Mouse (Mus musculus): ENCODE measurements at regions not wholly inside any gene's neighbourhood (a gene's known extent, or its start where the extent isn't known, plus 50 kb on each side); places are given as distances from the start of the nearest gene placed in this dataset.
A peak's percentile ranks its signal among the peaks of the same experiment; 100 is the strongest.

DNA sequence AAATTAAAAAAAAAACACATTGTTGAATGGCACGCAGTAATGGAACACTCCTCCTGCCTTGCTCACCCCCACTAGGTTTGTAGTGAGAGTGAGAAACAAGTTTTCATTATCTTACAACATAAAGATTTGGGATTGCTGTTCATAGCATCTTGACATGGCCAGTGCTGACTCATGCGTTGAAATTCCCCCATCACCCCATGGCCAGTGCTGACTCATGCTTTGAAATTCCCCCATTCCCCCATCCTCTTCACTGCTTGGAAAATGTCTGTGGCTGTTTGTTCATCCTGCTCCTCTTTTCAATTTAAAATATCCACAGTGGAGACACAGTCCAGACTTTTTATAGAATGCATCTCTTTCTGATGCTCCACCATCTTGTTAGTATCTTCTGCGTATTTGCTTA lies 131.8 kb downstream of the Emx2 start:
- no peaks in the 10 kb centered on the region for H3K36me3 ChIP-seq (replicated peaks)
- 96% methylated on average over 3 of the region's 3 CpGs for WGBS
- no peak overlapping the region for H3K4me2 ChIP-seq
- no peak for ATAC-seq (ENCODE audit: low FRiP score)
- no peaks in the 10 kb centered on the region for H3K9me3 ChIP-seq
- H3K27me3 ChIP-seq, result peaks cover 44% of the 10 kb centered on the region
- H3K4me1 ChIP-seq, result peaks cover 6% of the 10 kb centered on the region
- no peak overlapping the region for H3K27ac ChIP-seq
- no peak overlapping the region for H3K9ac ChIP-seq
- no peak overlapping the region for H3K4me3 ChIP-seq (replicated peaks)

GRCm38 (mm10) chr19:59592060-59592459 lies 133.9 kb downstream of the Emx2 start:
- peaks cover 6% of the 10 kb centered on the region for H3K4me1 ChIP-seq
- WGBS, result 80% methylated on average over 3 of the region's 3 CpGs
- H3K4me3 ChIP-seq (replicated peaks), result no peak overlapping the region
- H3K9me3 ChIP-seq, result no peaks in the 10 kb centered on the region
- H3K36me3 ChIP-seq (replicated peaks), result no peaks in the 10 kb centered on the region
- peaks cover 34% of the 10 kb centered on the region for H3K27me3 ChIP-seq
- no peak overlapping the region for H3K9ac ChIP-seq
- H3K27ac ChIP-seq, result no peak overlapping the region
- H3K4me2 ChIP-seq, result no peak overlapping the region
- ATAC-seq (ENCODE audit: low FRiP score), result no peak

GRCm38 (mm10) chr19:59624288-59624795 lies 166.2 kb downstream of the Emx2 start:
- no peak overlapping the region for H3K9ac ChIP-seq
- H3K27ac ChIP-seq, result no peak overlapping the region
- 38% methylated on average over 6 of the region's 6 CpGs for WGBS
- no peak overlapping the region for H3K4me3 ChIP-seq (replicated peaks)
- H3K4me2 ChIP-seq, result no peak overlapping the region
- peaks cover 13% of the 10 kb centered on the region for H3K27me3 ChIP-seq
- no peaks in the 10 kb centered on the region for H3K9me3 ChIP-seq
- ATAC-seq (ENCODE audit: low FRiP score), result no peak
- peaks cover 16% of the 10 kb centered on the region; the same call in 1 of the 2 replicates for H3K4me1 ChIP-seq
- H3K36me3 ChIP-seq (replicated peaks), result no peaks in the 10 kb centered on the region

GRCm38 (mm10) chr19:59627681-59628080 lies 169.5 kb downstream of the Emx2 start:
- H3K9me3 ChIP-seq, result no peaks in the 10 kb centered on the region
- WGBS, result 51% methylated on average over 3 of the region's 3 CpGs
- no peaks in the 10 kb centered on the region for H3K36me3 ChIP-seq (replicated peaks)
- H3K4me2 ChIP-seq, result no peak overlapping the region
- ATAC-seq (ENCODE audit: low FRiP score), result no peak
- H3K27me3 ChIP-seq, result peaks cover 24% of the 10 kb centered on the region
- no peak overlapping the region for H3K4me3 ChIP-seq (replicated peaks)
- 0 out of 2 replicates have a peak overlapping the region, but pooled peaks have one; percentile 8 for H3K27ac ChIP-seq
- peaks cover 21% of the 10 kb centered on the region for H3K4me1 ChIP-seq
- no peak overlapping the region for H3K9ac ChIP-seq

DNA sequence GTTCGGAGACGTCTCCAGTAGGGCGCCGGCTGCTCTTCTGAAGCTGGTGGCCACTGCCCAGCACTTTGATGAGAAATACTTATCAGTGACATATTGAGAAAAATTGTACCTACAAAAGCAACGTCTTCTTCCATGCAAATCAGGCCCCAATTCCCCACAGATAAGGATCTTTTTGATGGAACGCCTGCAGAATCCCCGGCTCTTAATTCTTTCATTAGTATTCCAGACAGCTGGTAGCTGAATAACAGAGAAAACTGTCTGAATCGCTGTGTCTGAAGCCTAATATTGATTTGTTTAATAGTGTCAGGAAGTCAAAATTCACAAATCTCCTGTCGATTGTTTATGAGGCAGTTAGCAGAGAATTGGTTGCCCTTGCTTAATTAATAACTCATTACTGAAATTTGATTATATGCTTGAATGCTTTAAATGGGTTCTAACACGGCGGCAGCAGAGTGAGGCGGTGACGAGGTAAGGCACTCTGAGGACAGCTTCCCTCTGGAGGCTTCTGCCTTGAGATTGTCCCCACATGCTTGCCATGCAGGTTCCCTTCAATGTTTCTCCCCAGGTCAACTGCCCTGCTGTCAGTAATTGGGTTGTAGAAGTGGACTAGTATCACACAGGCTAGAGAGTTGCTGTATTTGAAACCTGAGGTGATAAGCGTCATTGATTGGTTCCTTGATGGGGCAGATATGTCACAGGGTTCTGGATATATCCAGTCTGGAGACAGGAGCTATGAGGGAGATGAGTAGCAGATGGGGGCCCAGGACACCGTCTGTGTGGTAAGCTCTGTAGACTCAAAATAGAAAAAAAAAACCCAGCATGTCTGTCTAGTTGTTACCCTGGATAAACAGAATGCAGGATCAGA lies 170.4 kb downstream of the Emx2 start:
- Histone ChIP-seq H3K9ac (no peak overlapping the region), H3K4me2 (no peak overlapping the region), H3K4me1 (peaks cover 21% of the 10 kb centered on the region), H3K36me3 (replicated peaks) (no peaks in the 10 kb centered on the region), H3K27ac (no peak overlapping the region), H3K27me3 (peaks cover 29% of the 10 kb centered on the region), H3K9me3 (no peaks in the 10 kb centered on the region), H3K4me3 (replicated peaks) (no peak overlapping the region)
- WGBS, result 57% methylated on average over 15 of the region's 15 CpGs
- 0 out of 2 replicates have a peak, but pooled peaks have one; percentile 44 for ATAC-seq (ENCODE audit: low FRiP score)

- no peak for ATAC-seq (ENCODE audit: low FRiP score)
- Histone ChIP-seq H3K4me2 (no peak overlapping the region), H3K27me3 (peaks cover 32% of the 10 kb centered on the region), H3K4me3 (replicated peaks) (no peak overlapping the region), H3K4me1 (peaks cover 21% of the 10 kb centered on the region), H3K27ac (no peak overlapping the region), H3K36me3 (replicated peaks) (no peaks in the 10 kb centered on the region), H3K9me3 (no peaks in the 10 kb centered on the region), H3K9ac (no peak overlapping the region)
- WGBS, result 89% methylated on average over 2 of the region's 2 CpGs
Observed at GRCm38 (mm10) chr19:59629161-59629445, 170.9 kb downstream of the Emx2 start.

GRCm38 (mm10) chr19:59630095-59630494 lies 171.9 kb downstream of the Emx2 start:
- no peak overlapping the region for H3K9ac ChIP-seq
- H3K36me3 ChIP-seq (replicated peaks), result no peaks in the 10 kb centered on the region
- no peak overlapping the region for H3K4me3 ChIP-seq (replicated peaks)
- H3K4me1 ChIP-seq, result peaks cover 20% of the 10 kb centered on the region
- H3K27ac ChIP-seq, result no peak overlapping the region
- WGBS, result 49% methylated on average over 8 of the region's 8 CpGs
- H3K9me3 ChIP-seq, result no peaks in the 10 kb centered on the region
- no peak for ATAC-seq (ENCODE audit: low FRiP score)
- no peak overlapping the region for H3K4me2 ChIP-seq
- H3K27me3 ChIP-seq, result peaks cover 32% of the 10 kb centered on the region

DNA sequence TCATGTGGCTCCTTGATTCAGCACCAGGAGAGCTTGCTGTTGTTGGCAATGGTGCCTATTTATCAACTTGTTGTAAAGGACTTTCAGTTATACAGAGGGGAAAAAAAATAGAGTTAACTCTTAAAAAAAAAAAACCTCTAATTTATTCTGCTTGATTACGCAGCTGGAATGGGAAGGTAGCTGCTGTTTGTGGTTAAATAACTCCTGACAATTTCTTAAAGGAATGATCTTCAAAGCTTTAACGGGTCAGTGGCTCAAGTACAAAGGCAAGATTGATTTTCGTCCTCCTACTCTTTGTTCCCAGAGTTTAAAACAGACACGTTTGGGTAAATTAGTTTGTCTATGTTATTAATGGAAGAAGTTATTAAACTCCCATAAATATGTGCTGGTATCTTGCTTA lies 172.5 kb downstream of the Emx2 start:
- no peaks in the 10 kb centered on the region for H3K36me3 ChIP-seq (replicated peaks)

DNA sequence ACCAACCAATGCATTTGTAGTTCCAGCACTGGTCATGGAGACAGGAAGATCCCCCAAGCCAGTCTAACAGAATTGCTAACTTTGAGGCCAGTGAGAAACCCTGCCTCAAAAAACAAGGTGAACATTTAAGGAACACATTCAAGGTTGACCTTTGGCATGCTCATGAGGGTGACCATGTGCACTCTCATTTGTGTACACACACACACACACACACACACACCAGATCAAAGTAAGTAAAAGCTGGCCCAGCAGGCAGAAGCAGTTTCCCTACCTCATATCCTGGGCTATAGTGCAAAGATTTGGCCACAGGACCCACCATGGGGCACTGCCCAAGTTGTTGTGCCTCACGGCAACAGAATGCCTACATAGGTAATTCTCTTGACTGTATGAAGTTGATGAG lies 173.4 kb downstream of the Emx2 start:
- Histone ChIP-seq H3K4me2 (no peak overlapping the region), H3K4me3 (replicated peaks) (no peak overlapping the region), H3K27ac (no peak overlapping the region), H3K27me3 (peaks cover 29% of the 10 kb centered on the region), H3K36me3 (replicated peaks) (no peaks in the 10 kb centered on the region), H3K9ac (no peak overlapping the region), H3K9me3 (no peaks in the 10 kb centered on the region), H3K4me1 (peaks cover 27% of the 10 kb centered on the region)
- WGBS, result 58% methylated on average over 1 of the region's 1 CpGs
- no peak for ATAC-seq (ENCODE audit: low FRiP score)

More for the DNA sequence above, 172.5 kb downstream of the Emx2 start:
- ATAC-seq (ENCODE audit: low FRiP score), result no peak
- WGBS, result 19% methylated on average over 4 of the region's 4 CpGs
- H3K4me1 ChIP-seq, result peaks cover 26% of the 10 kb centered on the region
- no peak overlapping the region for H3K4me2 ChIP-seq
- peaks cover 29% of the 10 kb centered on the region for H3K27me3 ChIP-seq
- H3K4me3 ChIP-seq (replicated peaks), result no peak overlapping the region
- no peak overlapping the region for H3K27ac ChIP-seq
- H3K9ac ChIP-seq, result no peak overlapping the region
- H3K9me3 ChIP-seq, result no peaks in the 10 kb centered on the region

DNA sequence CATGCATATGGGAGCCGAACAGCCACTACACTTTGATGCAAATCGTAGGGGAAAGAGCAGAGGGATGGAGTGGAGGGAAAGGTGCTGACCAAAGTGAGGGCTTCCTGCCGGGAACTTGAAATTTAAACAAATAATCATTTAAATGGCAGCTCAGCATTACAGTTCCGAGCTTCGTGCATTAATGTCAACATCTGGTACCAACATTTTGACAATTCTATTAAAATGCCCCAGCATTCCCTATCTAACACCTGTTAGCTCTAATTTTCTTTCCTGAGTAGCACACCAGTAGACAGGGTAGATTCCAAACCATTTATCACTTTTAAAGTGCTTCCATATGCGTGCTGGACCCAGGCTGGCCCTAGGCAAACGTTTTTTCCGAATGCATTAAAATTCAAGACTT lies 178.1 kb downstream of the Emx2 start:
- H3K9me3 ChIP-seq, result no peaks in the 10 kb centered on the region
- no peak overlapping the region for H3K9ac ChIP-seq
- no peak overlapping the region for H3K4me3 ChIP-seq (replicated peaks)
- no peak overlapping the region for H3K4me2 ChIP-seq
- no peak overlapping the region for H3K27ac ChIP-seq
- H3K27me3 ChIP-seq, result peaks cover 21% of the 10 kb centered on the region
- peaks cover 13% of the 10 kb centered on the region for H3K4me1 ChIP-seq
- H3K36me3 ChIP-seq (replicated peaks), result no peaks in the 10 kb centered on the region
- no peak for ATAC-seq (ENCODE audit: low FRiP score)
- WGBS, result 74% methylated on average over 8 of the region's 8 CpGs

DNA sequence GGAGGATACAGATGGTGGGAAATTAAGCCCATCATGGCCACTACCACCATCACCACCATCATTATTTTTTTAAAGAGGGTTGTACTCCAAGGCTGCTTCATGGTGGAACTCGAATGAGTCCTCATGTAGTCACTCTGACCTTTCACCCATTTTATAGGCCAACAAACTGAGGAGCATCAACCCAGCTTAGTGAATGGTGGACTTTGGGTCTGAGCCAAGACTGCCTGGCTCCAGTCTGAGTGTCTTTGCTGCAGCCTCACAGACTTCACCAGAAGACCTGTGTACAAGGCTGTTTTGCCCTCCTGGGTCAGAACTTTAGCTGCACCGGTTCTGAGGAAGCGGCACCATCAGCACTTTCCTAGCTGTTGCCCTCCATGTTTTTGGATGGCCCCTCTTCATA lies 184.4 kb downstream of the Emx2 start:
- 83% methylated on average over 3 of the region's 3 CpGs for WGBS
- ATAC-seq (ENCODE audit: low FRiP score), result no peak
- peaks cover 15% of the 10 kb centered on the region for H3K27me3 ChIP-seq

GRCm38 (mm10) chr19:59646231-59646630 lies 188.1 kb downstream of the Emx2 start:
- H3K36me3 ChIP-seq (replicated peaks), result no peaks in the 10 kb centered on the region
- peaks cover 13% of the 10 kb centered on the region for H3K27me3 ChIP-seq
- no peak overlapping the region for H3K27ac ChIP-seq
- 77% methylated on average over 8 of the region's 8 CpGs for WGBS
- no peak overlapping the region for H3K4me2 ChIP-seq
- no peaks in the 10 kb centered on the region for H3K9me3 ChIP-seq
- H3K4me1 ChIP-seq, result peaks cover 8% of the 10 kb centered on the region; the same call in 1 of the 2 replicates
- no peak for ATAC-seq (ENCODE audit: low FRiP score)
- H3K4me3 ChIP-seq (replicated peaks), result no peak overlapping the region
- H3K9ac ChIP-seq, result no peak overlapping the region

More for the DNA sequence above, 184.4 kb downstream of the Emx2 start:
- Histone ChIP-seq H3K4me1 (peaks cover 13% of the 10 kb centered on the region; the same call in 1 of the 2 replicates), H3K9ac (no peak overlapping the region), H3K9me3 (no peaks in the 10 kb centered on the region), H3K36me3 (replicated peaks) (no peaks in the 10 kb centered on the region), H3K27ac (no peak overlapping the region), H3K4me3 (replicated peaks) (no peak overlapping the region), H3K4me2 (no peak overlapping the region)

DNA sequence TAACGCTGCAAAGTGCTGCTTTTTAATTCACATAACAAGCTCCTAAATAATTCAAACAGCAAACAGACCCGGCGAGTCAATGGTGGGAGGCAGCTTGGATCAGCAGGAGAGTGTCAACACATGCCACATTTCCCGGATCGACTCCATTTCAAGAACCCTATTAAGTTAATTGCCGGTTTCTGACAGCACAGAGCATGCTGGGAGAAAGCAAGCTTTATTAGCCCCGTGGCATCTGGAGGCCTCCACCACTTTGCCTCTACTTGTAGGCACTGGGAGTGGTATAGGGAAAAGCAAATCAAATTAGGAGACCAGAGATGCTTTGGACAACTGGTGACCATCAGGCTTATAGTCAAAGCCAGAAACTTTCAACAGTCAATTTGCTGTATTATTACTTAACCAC lies 188.5 kb downstream of the Emx2 start:
- 36% methylated on average over 7 of the region's 7 CpGs for WGBS
- no peak overlapping the region for H3K4me3 ChIP-seq (replicated peaks)
- H3K4me2 ChIP-seq, result no peak overlapping the region
- peak; percentile 60; the same call in 1 of the 2 replicates for ATAC-seq (ENCODE audit: low FRiP score)
- no peak overlapping the region for H3K9ac ChIP-seq
- H3K36me3 ChIP-seq (replicated peaks), result no peaks in the 10 kb centered on the region
- no peaks in the 10 kb centered on the region for H3K9me3 ChIP-seq
- no peak overlapping the region for H3K27ac ChIP-seq
- peaks cover 13% of the 10 kb centered on the region for H3K27me3 ChIP-seq
- peaks cover 8% of the 10 kb centered on the region; the same call in 1 of the 2 replicates for H3K4me1 ChIP-seq
